Mouse (Mus musculus): ENCODE data around the gene Kif1b. TPM values are rescaled to one million over a fixed set of nuclear protein-coding genes. Genes with fewer than 3 reads are reported as not detected.
"Not testable (repeated sequence)": the region's sequence is repeated elsewhere in the genome, so short reads cannot be mapped to it uniquely, and the experiment has no call there.

The Kif1b gene
- total RNA-seq, 2 experiments from 2014 or later: 448 to 452 TPM

- intact Hi-C loops (cut with DNase I): loop anchor here (5.0 kb wide), 1 partner anchor 40 kb away; no protein-coding TSS in a partner anchor
- no peak for DNase-seq (ENCODE audit: low spot score in 2 of 2)
These were observed 124.7 kb downstream of the Kif1b start for GRCm38 (mm10) chr4:149182755-149183154.

- no peak for DNase-seq (ENCODE audit: low spot score in 2 of 2)
- intact Hi-C loops (cut with DNase I): loop anchor here (5.0 kb wide), 1 partner anchor 40 kb away; no protein-coding TSS in a partner anchor
These were observed 125.3 kb downstream of the Kif1b start for GRCm38 (mm10) chr4:149182192-149182591.

- no peak for DNase-seq (ENCODE audit: low spot score in 2 of 2)
- intact Hi-C loops (cut with DNase I): no loop called here
These were observed 127.9 kb downstream of the Kif1b start for GRCm38 (mm10) chr4:149179573-149179972.

GRCm38 (mm10) chr4:149179160-149179559, 128.3 kb downstream of the Kif1b start:
- DNase-seq (ENCODE audit: low spot score in 2 of 2): no peak
- intact Hi-C loops (cut with DNase I): no loop called here

- no peak for DNase-seq (ENCODE audit: low spot score in 2 of 2)
- intact Hi-C loops (cut with DNase I): no loop called here
These were observed 129.2 kb downstream of the Kif1b start for GRCm38 (mm10) chr4:149178328-149178727.

- intact Hi-C loops (cut with DNase I): no loop called here
- no peak for DNase-seq (ENCODE audit: low spot score in 2 of 2)
These were observed 130.4 kb downstream of the Kif1b start for GRCm38 (mm10) chr4:149177046-149177445.

GRCm38 (mm10) chr4:149176645-149177044, 130.8 kb downstream of the Kif1b start:
- DNase-seq (ENCODE audit: low spot score in 2 of 2): no peak
- intact Hi-C loops (cut with DNase I): no loop called here

GRCm38 (mm10) chr4:149173661-149174060, 133.8 kb downstream of the Kif1b start:
- no peak for DNase-seq (ENCODE audit: low spot score in 2 of 2)
- intact Hi-C loops (cut with DNase I): no loop called here

GRCm38 (mm10) chr4:149172666-149173065, 134.8 kb downstream of the Kif1b start:
- intact Hi-C loops (cut with DNase I): no loop called here
- no peak for DNase-seq (ENCODE audit: low spot score in 2 of 2)

GRCm38 (mm10) chr4:149172083-149172482, 135.4 kb downstream of the Kif1b start:
- intact Hi-C loops (cut with DNase I): no loop called here
- DNase-seq (ENCODE audit: low spot score in 2 of 2): no peak

GRCm38 (mm10) chr4:149171581-149171981, 135.9 kb downstream of the Kif1b start:
- DNase-seq (ENCODE audit: low spot score in 2 of 2): no peak
- intact Hi-C loops (cut with DNase I): no loop called here

GRCm38 (mm10) chr4:149170394-149170931, 137.0 kb downstream of the Kif1b start:
- DNase-seq (ENCODE audit: low spot score in 2 of 2): no peak
- intact Hi-C loops (cut with DNase I): no loop called here

GRCm38 (mm10) chr4:149169926-149170325, 137.6 kb downstream of the Kif1b start:
- intact Hi-C loops (cut with DNase I): not testable (repeated sequence)

GRCm38 (mm10) chr4:149168016-149168415, 139.5 kb downstream of the Kif1b start:
- intact Hi-C loops (cut with DNase I): no loop called here
- DNase-seq (ENCODE audit: low spot score in 2 of 2): no peak

More at GRCm38 (mm10) chr4:149169926-149170325, 137.6 kb downstream of the Kif1b start:
- DNase-seq (ENCODE audit: low spot score in 2 of 2): not testable (repeated sequence)

GRCm38 (mm10) chr4:149166957-149167611, 140.4 kb downstream of the Kif1b start:
- DNase-seq (ENCODE audit: low spot score in 2 of 2): peak in 1 of 2 experiments; percentile 23
- intact Hi-C loops (cut with DNase I): no loop called here

GRCm38 (mm10) chr4:149166215-149166946, 141.1 kb downstream of the Kif1b start, which contains the start of gene Pgd:
Gene Pgd (minus strand): TSS chr4:149166771.
- peak; percentile 95 to 96 for DNase-seq (ENCODE audit: low spot score in 2 of 2)
- intact Hi-C loops (cut with DNase I): no loop called here

- intact Hi-C loops (cut with DNase I): no loop called here
- DNase-seq (ENCODE audit: low spot score in 2 of 2): no peak
These were observed 143.3 kb downstream of the Kif1b start for GRCm38 (mm10) chr4:149164150-149164549.

GRCm38 (mm10) chr4:149163196-149163595, 144.3 kb downstream of the Kif1b start:
- intact Hi-C loops (cut with DNase I): no loop called here

GRCm38 (mm10) chr4:149161166-149161565, 146.3 kb downstream of the Kif1b start:
- intact Hi-C loops (cut with DNase I): no loop called here
- DNase-seq (ENCODE audit: low spot score in 2 of 2): no peak

More at GRCm38 (mm10) chr4:149163196-149163595, 144.3 kb downstream of the Kif1b start:
- DNase-seq (ENCODE audit: low spot score in 2 of 2): no peak

GRCm38 (mm10) chr4:149159891-149160290, 147.6 kb downstream of the Kif1b start:
- no peak for DNase-seq (ENCODE audit: low spot score in 2 of 2)
- intact Hi-C loops (cut with DNase I): no loop called here

- intact Hi-C loops (cut with DNase I): no loop called here
- no peak for DNase-seq (ENCODE audit: low spot score in 2 of 2)
These were observed 148.3 kb downstream of the Kif1b start for GRCm38 (mm10) chr4:149159203-149159602.

All from left cerebral cortex, postnatal 36 days (tissue).